Mouse (Mus musculus) MEL (cell line): ENCODE results near the gene Ppwd1. TPM values are rescaled to one million over a fixed set of nuclear protein-coding genes. Genes with fewer than 3 reads are reported as not detected.

ENCODE experiments used
- DNase-seq: peaks from one replicate; pipeline ENCODE4 v3.0.0; 2011; ENCODE audit warnings: low read depth, low spot score
- H3K27ac ChIP-seq: 2 replicates; pipeline ENCODE4 v1.5.1; 2012; ENCODE audit warnings: low read depth, mild to moderate bottlenecking, control low read depth, low read length, moderate library complexity; ENCODE audit not compliant: control insufficient read depth
- H3K27me3 ChIP-seq, 2 experiments: fragments of 150-350 bp in 1 of 2; sonication (generic) in 1 of 2; 2 replicates each; pipeline ENCODE4 v1.6.1; 2012; ENCODE audit warnings: low read length in 2 of 2, mild to moderate bottlenecking in 2 of 2, improper control_type of control experiment in 1 of 2, moderate library complexity in 1 of 2; ENCODE audit not compliant: insufficient read depth in 2 of 2, control insufficient read depth in 1 of 2
- H3K36me3 ChIP-seq, 2 experiments: 2 replicates each; pipeline ENCODE4 v1.6.1; 2012 to 2014; ENCODE audit warnings: low read length in 2 of 2, improper control_type of control experiment in 1 of 2, inconsistent platforms in 1 of 2, mild to moderate bottlenecking in 1 of 2; ENCODE audit not compliant: insufficient read depth in 2 of 2, control insufficient read depth in 1 of 2
- H3K4me1 ChIP-seq, 2 experiments: fragments of 150-350 bp in 1 of 2; sonication (generic) in 1 of 2; 2 replicates each; pipeline ENCODE4 v1.6.1; 2012; ENCODE audit warnings: low read length in 2 of 2, improper control_type of control experiment in 1 of 2, mild to moderate bottlenecking in 1 of 2; ENCODE audit not compliant: insufficient read depth in 2 of 2, control insufficient read depth in 1 of 2
- H3K4me3 ChIP-seq, 2 experiments: fragments of 150-350 bp in 1 of 2; sonication (generic) in 1 of 2; 2 replicates each; pipeline ENCODE4 v1.5.1; 2012; ENCODE audit warnings: low read depth in 2 of 2, low read length in 2 of 2, mild to moderate bottlenecking in 2 of 2, moderate library complexity in 2 of 2, control low read depth in 1 of 2, improper control_type of control experiment in 1 of 2; ENCODE audit not compliant: control insufficient read depth in 1 of 2, insufficient read depth in 1 of 2
- H3K79me2 ChIP-seq: 2 replicates; pipeline ENCODE4 v1.6.1; 2012; ENCODE audit warnings: mild to moderate bottlenecking, low read length, moderate library complexity; ENCODE audit not compliant: control insufficient read depth, poor library complexity, insufficient read depth
- H3K9ac ChIP-seq: 2 replicates; pipeline ENCODE4 v1.6.1; 2012; ENCODE audit warnings: low read depth, mild to moderate bottlenecking, control low read depth, low read length, moderate library complexity; ENCODE audit not compliant: control insufficient read depth, poor library complexity, severe bottlenecking
- H3K9me3 ChIP-seq: fragments of 150-350 bp; sonication (generic); replicated peaks from 2 replicates; pipeline ENCODE4 v1.6.1; 2012; ENCODE audit warnings: mild to moderate bottlenecking, low read length, improper control_type of control experiment, moderate library complexity; ENCODE audit not compliant: insufficient read depth
- BHLHE40 ChIP-seq: IDR thresholded peaks from 2 replicates; pipeline ENCODE4 v1.6.1; 2012; ENCODE audit warnings: low read depth, mild to moderate bottlenecking, inconsistent platforms, low read length, improper control_type of control experiment, borderline replicate concordance
- CHD1 ChIP-seq: IDR thresholded peaks from 2 replicates; pipeline ENCODE4 v1.6.1; 2012; ENCODE audit warnings: low read depth, mild to moderate bottlenecking, inconsistent platforms, low read length, improper control_type of control experiment
- CTCF ChIP-seq, 3 experiments: IDR thresholded peaks in 2 of 3; conservative IDR thresholded peaks in 1 of 3; 2 replicates each; pipeline ENCODE4 v1.5.1; 2011 to 2012; ENCODE audit warnings: low read length in 3 of 3, low read depth in 2 of 3, mild to moderate bottlenecking in 2 of 3, improper control_type of control experiment in 1 of 3, inconsistent platforms in 1 of 3, mixed read lengths in 1 of 3, moderate library complexity in 1 of 3; ENCODE audit not compliant: control insufficient read depth in 1 of 3, insufficient read depth in 1 of 3, poor library complexity in 1 of 3, severe bottlenecking in 1 of 3
- E2F4 ChIP-seq: IDR thresholded peaks from 2 replicates; pipeline ENCODE4 v1.6.1; 2011; ENCODE audit warnings: low read depth, low read length, improper control_type of control experiment, borderline replicate concordance
- ELF1 ChIP-seq: IDR thresholded peaks from 2 replicates; pipeline ENCODE4 v1.6.1; 2014; ENCODE audit warnings: low read depth, mild to moderate bottlenecking, inconsistent platforms, low read length, improper control_type of control experiment, moderate library complexity
- EP300 ChIP-seq, 2 experiments: IDR thresholded peaks; 2 replicates each; pipeline ENCODE4 v1.6.1; 2011; ENCODE audit warnings: improper control_type of control experiment in 2 of 2, low read length in 2 of 2, low read depth in 1 of 2, mild to moderate bottlenecking in 1 of 2
- ETS1 ChIP-seq: IDR thresholded peaks from 2 replicates; pipeline ENCODE4 v1.6.1; 2012; ENCODE audit warnings: low read depth, mild to moderate bottlenecking, inconsistent platforms, low read length, improper control_type of control experiment, moderate library complexity
- GABPA ChIP-seq: IDR thresholded peaks from 2 replicates; pipeline ENCODE4 v1.6.1; 2012; ENCODE audit warnings: low read depth, mild to moderate bottlenecking, inconsistent platforms, low read length, improper control_type of control experiment, moderate library complexity
- GATA1 ChIP-seq: IDR thresholded peaks from 2 replicates; pipeline ENCODE4 v1.6.1; 2011; ENCODE audit warnings: low read depth, low read length, improper control_type of control experiment
- HCFC1 ChIP-seq: IDR thresholded peaks from 2 replicates; pipeline ENCODE4 v1.6.1; 2012; ENCODE audit warnings: low read depth, mild to moderate bottlenecking, inconsistent platforms, low read length, improper control_type of control experiment, moderate library complexity
- JUND ChIP-seq: IDR thresholded peaks from 2 replicates; pipeline ENCODE4 v1.6.1; 2011; ENCODE audit warnings: low read depth, mild to moderate bottlenecking, improper control_type of control experiment, low read length
- MAFK ChIP-seq: IDR thresholded peaks from 2 replicates; pipeline ENCODE4 v1.6.1; 2011; ENCODE audit warnings: low read depth, mild to moderate bottlenecking, low read length, improper control_type of control experiment, borderline replicate concordance
- MAX ChIP-seq: IDR thresholded peaks from 2 replicates; pipeline ENCODE4 v1.6.1; 2011; ENCODE audit warnings: low read length, improper control_type of control experiment
- MAZ ChIP-seq: IDR thresholded peaks from 2 replicates; pipeline ENCODE4 v1.6.1; 2012; ENCODE audit warnings: low read depth, mild to moderate bottlenecking, inconsistent platforms, low read length, improper control_type of control experiment
- MEF2A ChIP-seq: IDR thresholded peaks from 2 replicates; pipeline ENCODE4 v1.6.1; 2014; ENCODE audit warnings: low read depth, mild to moderate bottlenecking, inconsistent platforms, low read length, improper control_type of control experiment; ENCODE audit not compliant: poor library complexity, insufficient replicate concordance, severe bottlenecking; ENCODE audit errors: extremely low read depth
- MXI1 ChIP-seq: IDR thresholded peaks from 2 replicates; pipeline ENCODE4 v1.6.1; 2011; ENCODE audit warnings: mild to moderate bottlenecking, low read depth, low read length, improper control_type of control experiment
- MYB ChIP-seq: IDR thresholded peaks from 2 replicates; pipeline ENCODE4 v1.6.1; 2011; ENCODE audit warnings: mild to moderate bottlenecking, low read depth, low read length, improper control_type of control experiment
- MYC ChIP-seq: IDR thresholded peaks from 2 replicates; pipeline ENCODE4 v1.6.1; 2011; ENCODE audit warnings: low read depth, mild to moderate bottlenecking, low read length, improper control_type of control experiment, moderate library complexity
- NELFE ChIP-seq: IDR thresholded peaks from 2 replicates; pipeline ENCODE4 v1.6.1; 2011; ENCODE audit warnings: low read depth, low read length, improper control_type of control experiment
- POLR2A ChIP-seq, 2 experiments: IDR thresholded peaks; 2 replicates each; pipeline ENCODE4 v1.6.1; 2011 to 2012; ENCODE audit warnings: low read length in 2 of 2, mild to moderate bottlenecking in 2 of 2, control low read depth in 1 of 2, improper control_type of control experiment in 1 of 2, low read depth in 1 of 2, moderate library complexity in 1 of 2; ENCODE audit not compliant: control insufficient read depth in 1 of 2, insufficient read depth in 1 of 2, poor library complexity in 1 of 2
- POLR2AphosphoS2 ChIP-seq: IDR thresholded peaks from 2 replicates; pipeline ENCODE4 v1.6.1; 2011; ENCODE audit warnings: low read length, improper control_type of control experiment
- RAD21 ChIP-seq: IDR thresholded peaks from 2 replicates; pipeline ENCODE4 v1.6.1; 2011; ENCODE audit warnings: mild to moderate bottlenecking, low read depth, low read length, improper control_type of control experiment
- RCOR1 ChIP-seq: IDR thresholded peaks from 2 replicates; pipeline ENCODE4 v1.6.1; 2012; ENCODE audit warnings: low read depth, mild to moderate bottlenecking, inconsistent platforms, low read length, improper control_type of control experiment
- SIN3A ChIP-seq: IDR thresholded peaks from 2 replicates; pipeline ENCODE4 v1.6.1; 2012; ENCODE audit warnings: low read length, improper control_type of control experiment, inconsistent platforms
- SMC3 ChIP-seq: IDR thresholded peaks from 2 replicates; pipeline ENCODE4 v1.6.1; 2011; ENCODE audit warnings: low read depth, low read length, improper control_type of control experiment
- TAL1 ChIP-seq: IDR thresholded peaks from 2 replicates; pipeline ENCODE4 v1.6.1; 2012; ENCODE audit warnings: mild to moderate bottlenecking, inconsistent platforms, low read length, moderate library complexity, mixed read lengths
- TBP ChIP-seq: IDR thresholded peaks from 2 replicates; pipeline ENCODE4 v1.8.0; 2011; ENCODE audit warnings: low read depth, low read length, improper control_type of control experiment
- TCF12 ChIP-seq: IDR thresholded peaks from 2 replicates; pipeline ENCODE4 v1.6.1; 2014; ENCODE audit warnings: low read depth, mild to moderate bottlenecking, inconsistent platforms, low read length, improper control_type of control experiment, moderate library complexity
- UBTF ChIP-seq: IDR thresholded peaks from 2 replicates; pipeline ENCODE4 v1.6.1; 2012; ENCODE audit warnings: low read depth, mild to moderate bottlenecking, inconsistent platforms, low read length, improper control_type of control experiment, moderate library complexity, borderline replicate concordance; ENCODE audit not compliant: insufficient read depth
- USF1 ChIP-seq: IDR thresholded peaks from 2 replicates; pipeline ENCODE4 v1.6.1; 2014; ENCODE audit warnings: low read depth, mild to moderate bottlenecking, inconsistent platforms, low read length, improper control_type of control experiment, moderate library complexity
- USF2 ChIP-seq, 2 experiments: IDR thresholded peaks; 2 replicates each; pipeline ENCODE4 v1.6.1; 2011 to 2012; ENCODE audit warnings: improper control_type of control experiment in 2 of 2, low read length in 2 of 2, borderline replicate concordance in 1 of 2, inconsistent platforms in 1 of 2, low read depth in 1 of 2, mild to moderate bottlenecking in 1 of 2; ENCODE audit not compliant: insufficient read depth in 1 of 2
- ZC3H11A ChIP-seq: IDR thresholded peaks from 2 replicates; pipeline ENCODE4 v1.6.1; 2012; ENCODE audit warnings: low read depth, mild to moderate bottlenecking, inconsistent platforms, low read length, improper control_type of control experiment
- ZKSCAN1 ChIP-seq: IDR thresholded peaks from 2 replicates; pipeline ENCODE4 v1.6.1; 2012; ENCODE audit warnings: low read depth, mild to moderate bottlenecking, inconsistent platforms, low read length, improper control_type of control experiment, moderate library complexity
- ZMIZ1 ChIP-seq: IDR thresholded peaks from 2 replicates; pipeline ENCODE4 v1.6.1; 2012; ENCODE audit warnings: low read depth, mild to moderate bottlenecking, inconsistent platforms, low read length, improper control_type of control experiment, moderate library complexity
- ZNF384 ChIP-seq: IDR thresholded peaks from 2 replicates; pipeline ENCODE4 v1.6.1; 2012; ENCODE audit warnings: low read depth, mild to moderate bottlenecking, inconsistent platforms, low read length, improper control_type of control experiment
- polyA plus RNA-seq, 2 experiments: library from polyadenylated mRNA; stranded (reverse) in 1 of 2; unstranded in 1 of 2; fragments of >175 nt in 1 of 2; fragments of >200 nt in 1 of 2; gene quantifications; 2 replicates each; pipeline versions ENCODE4 v1.2.1 to v1.2.4; 2012; ENCODE audit warnings: low replicate concordance in 2 of 2, low read depth in 1 of 2; ENCODE audit not compliant: insufficient read length in 2 of 2, insufficient read depth in 1 of 2, missing spikeins in 1 of 2
- total RNA-seq: library from RNA; depleted of rRNA; stranded (reverse); fragments of 300-350 nt; gene quantifications from 2 replicates; pipeline ENCODE4 v1.2.3, GENCODE M21; 2012; rRNA removed

Ppwd1 gene
- 16.2 and 17.1 TPM in 2 replicates for total RNA-seq
- polyA plus RNA-seq, result 10 to 100 TPM in 1 of 2 experiments, not detected in 1; 16.0 TPM

DNA sequence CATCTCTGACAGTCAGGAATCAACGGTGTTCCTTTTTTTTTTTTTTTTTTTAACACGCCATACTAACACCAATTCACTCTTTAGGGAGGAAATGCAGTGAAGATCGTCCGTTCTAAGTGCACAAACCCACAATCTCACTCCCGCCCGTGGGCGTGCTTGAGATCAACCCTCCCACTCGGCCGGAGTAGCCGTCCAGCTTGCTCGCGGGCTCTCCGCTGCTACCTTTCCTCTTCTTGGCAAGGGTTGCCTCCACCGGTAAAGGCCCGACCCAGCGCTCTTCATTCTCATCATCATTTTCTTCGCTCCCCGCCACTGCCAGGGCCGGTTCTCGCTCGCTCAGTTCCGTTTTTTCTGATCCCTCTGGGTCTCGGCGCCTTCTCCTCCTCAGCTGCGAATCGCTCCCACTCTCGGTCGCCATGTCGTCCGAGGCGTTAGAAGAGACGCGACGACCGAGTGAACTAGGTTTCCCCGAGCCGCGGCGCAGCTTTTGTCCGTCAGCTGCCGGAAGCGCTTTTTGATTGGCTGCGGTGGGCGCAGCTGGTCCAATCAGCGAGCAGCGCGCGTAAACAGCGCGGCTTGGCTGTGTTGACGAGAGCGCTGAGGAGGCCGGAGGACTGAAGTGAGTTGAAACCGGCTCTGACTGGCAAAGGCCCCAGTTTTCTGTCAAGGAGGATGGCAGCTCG is at the start of gene Ppwd1, which contains the start of gene Cenpk:
TSS of gene Ppwd1 (minus strand) at position 460 of the 683 bp plus-strand sequence.
TSS of gene Cenpk (plus strand) at position 228 of the 683 bp plus-strand sequence.
- H3K9ac ChIP-seq, result peak within 1 kb of the TSS; percentile 96
- H3K4me1 ChIP-seq, result peaks cover 3 to 8% of the 10 kb centered on the region in 2 experiments
- peak within 1 kb of the TSS; percentile 61 to 92 for H3K4me3 ChIP-seq
- DNase-seq, result peak; percentile 98
- H3K79me2 ChIP-seq, result peaks cover 27% of the 10 kb centered on the region
- H3K27ac ChIP-seq, result peak within 1 kb of the TSS; percentile 92
- no peaks in the 10 kb centered on the region for H3K9me3 ChIP-seq
- no peaks in the 10 kb centered on the region for H3K27me3 ChIP-seq
- peaks cover 0 to 25% of the 10 kb centered on the region in 2 experiments; a peak in 3 of 4 replicates for H3K36me3 ChIP-seq
- TF ChIP-seq SMC3 (no peak), GABPA (0 out of 2 replicates have a peak, but pooled peaks have one; percentile 37), MAX (peak; percentile 41; the same call in 1 of the 2 replicates), GATA1 (no peak), USF2 (IDR thresholded peaks at IDR 0.05; ENCODE audit: borderline replicate concordance in 1 of 2, insufficient read depth in 1 of 2, low read depth in 1 of 2, low read length in 2 of 2) (no peak), BHLHE40 (no peak), E2F4 (peak; percentile 97), ZMIZ1 (peak; percentile 81; the same call in 1 of the 2 replicates), CHD1 (no peak), ELF1 (peak; percentile 91), RAD21 (no peak), TBP (peak; percentile 88), MAZ (no peak), MEF2A (no peak), UBTF (no peak), MXI1 (0 out of 2 replicates have a peak, but pooled peaks have one; percentile 48), JUND (no peak), RCOR1 (no peak), MYC (no peak), ZNF384 (peak; percentile 83), POLR2A (IDR thresholded peaks at IDR 0.05; ENCODE audit: control insufficient read depth in 1 of 2, insufficient read depth in 1 of 2, low read depth in 1 of 2, low read length in 2 of 2, poor library complexity in 1 of 2) (peak; percentile 79 to 90), SIN3A (peak; percentile 88), USF1 (no peak), TAL1 (no peak), MYB (no peak; the same call in 1 of the 2 replicates), ETS1 (peak; percentile 40; the same call in 1 of the 2 replicates), TCF12 (no peak; the same call in 1 of the 2 replicates), HCFC1 (peak; percentile 89), MAFK (no peak), POLR2AphosphoS2 (peak; percentile 79; the same call in 1 of the 2 replicates), CTCF (IDR thresholded peaks at IDR 0.05 in 2 of 3, conservative IDR thresholded peaks at IDR 0.05 in 1 of 3; ENCODE audit: control insufficient read depth in 1 of 3, insufficient read depth in 1 of 3, low read depth in 2 of 3, low read length in 3 of 3, poor library complexity in 1 of 3, severe bottlenecking in 1 of 3) (no peak), ZC3H11A (no peak), ZKSCAN1 (no peak), NELFE (peak; percentile 87), EP300 (IDR thresholded peaks at IDR 0.05; ENCODE audit: low read depth in 1 of 2, low read length in 2 of 2) (peak in 1 of 2 experiments; percentile 29; a peak in 1 of 4 replicates)
